Mouse (Mus musculus): ENCODE measurements around the gene Zfp27.

The Zfp27 gene

DNA sequence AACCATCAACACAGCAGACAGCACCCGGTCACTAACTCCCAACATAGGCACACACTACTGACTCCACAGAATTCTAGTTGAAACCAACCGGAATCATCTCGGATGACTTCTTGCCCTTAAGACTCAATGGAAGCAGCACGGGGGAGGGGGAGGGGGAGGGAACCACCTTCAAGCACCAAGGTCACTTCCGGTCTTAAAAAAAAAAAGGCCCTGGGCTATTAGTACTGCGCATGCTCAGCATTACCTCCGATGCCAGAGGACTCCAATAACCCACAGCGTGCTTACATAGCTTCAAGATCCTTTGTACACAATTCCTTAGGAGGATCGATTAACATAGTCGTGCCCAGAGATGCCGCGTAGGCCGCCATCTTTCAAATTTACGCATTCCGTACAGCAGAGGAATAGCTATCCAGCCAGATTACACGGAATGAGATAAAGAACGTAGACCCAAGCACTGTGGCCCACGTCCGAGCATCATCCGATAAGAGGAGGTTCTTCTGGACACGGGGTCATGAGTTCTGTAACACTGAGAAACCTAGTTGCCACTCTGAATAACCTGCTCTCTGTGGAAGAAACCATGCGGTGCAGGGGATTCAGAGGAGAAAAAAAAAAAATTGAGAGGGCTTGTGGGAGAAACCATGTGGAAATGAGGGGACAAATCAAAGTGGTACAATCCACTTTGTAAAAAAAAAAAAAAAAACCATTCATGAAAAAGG, at the start of gene Zfp27:
TSS of gene Zfp27 (minus strand) at position 607 of the 716 bp plus-strand sequence.
- DNase-seq (ENCODE audit: low spot score) = peak; percentile 91

DNA sequence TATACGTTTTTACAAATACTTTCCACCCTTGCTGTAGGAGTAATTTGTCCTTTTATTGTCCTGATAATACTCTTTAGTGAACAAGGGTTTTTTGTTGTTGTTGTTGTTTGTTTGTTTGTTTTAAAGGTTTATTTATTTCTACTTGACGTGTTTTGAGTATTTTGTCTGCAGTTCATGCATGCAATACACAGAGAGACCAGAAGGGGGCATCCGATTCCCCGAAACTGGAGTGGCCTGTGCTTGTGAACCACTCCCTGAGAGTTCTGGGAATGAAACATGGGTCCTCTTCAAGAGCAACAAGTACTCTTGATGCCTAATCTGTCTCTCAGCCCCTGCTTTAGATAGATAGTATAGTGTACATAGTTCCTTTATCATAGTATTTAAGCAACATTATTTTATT, 48.4 kb upstream of the Zfp27 start:
- DNase-seq (ENCODE audit: low spot score) = peak; percentile 66

- peak; percentile 90 for DNase-seq (ENCODE audit: low spot score)
These were observed 47.4 kb upstream of the Zfp27 start, which contains the start of gene Zfp74 for GRCm38 (mm10) chr7:29953513-29954401. Gene Zfp74, minus strand, starts transcription at chr7:29954089.

DNA sequence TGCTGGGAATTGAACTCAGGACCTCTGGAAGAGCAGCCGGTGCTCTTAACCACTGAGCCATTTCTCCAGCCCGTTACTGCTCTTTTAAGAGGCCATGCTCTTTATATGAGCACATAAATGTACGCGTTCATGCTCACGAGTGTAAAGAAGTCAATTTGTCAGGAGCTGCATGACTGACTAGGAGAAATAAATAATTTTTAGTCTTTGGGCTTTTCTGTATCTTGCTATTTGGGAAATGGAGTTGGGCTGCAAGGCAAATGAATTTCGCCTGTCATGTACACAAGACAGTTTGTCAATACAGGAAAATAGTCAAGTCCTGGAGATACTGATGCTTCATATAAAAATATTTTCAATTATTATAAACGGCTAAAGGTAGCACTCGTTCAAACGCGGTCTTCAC, 46.7 kb upstream of the Zfp27 start:
- DNase-seq (ENCODE audit: low spot score) = no peak

GRCm38 (mm10) chr7:29944201-29944600, 37.8 kb upstream of the Zfp27 start:
- no peak for DNase-seq (ENCODE audit: low spot score)

GRCm38 (mm10) chr7:29943720-29944119, 37.3 kb upstream of the Zfp27 start:
- no peak for DNase-seq (ENCODE audit: low spot score)

DNA sequence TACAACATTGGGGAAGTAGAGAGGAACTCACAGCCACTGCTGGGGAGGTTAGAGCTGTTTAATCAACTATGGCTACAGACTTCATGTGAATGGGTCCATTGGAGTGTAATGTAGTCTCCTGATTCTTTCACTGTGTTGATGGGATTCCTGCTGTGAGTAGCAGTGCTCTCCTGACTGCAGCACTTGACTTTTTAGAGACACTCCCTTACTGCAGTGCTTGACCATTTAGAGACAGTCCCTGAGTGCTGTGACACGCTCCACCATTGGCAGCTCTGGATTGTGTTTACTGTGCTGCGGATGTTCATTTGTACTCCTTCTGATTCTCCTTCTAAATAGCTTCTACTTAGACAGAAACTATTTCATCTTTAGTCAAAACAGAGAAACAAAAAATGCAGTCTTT, 36.4 kb upstream of the Zfp27 start:
- no peak for DNase-seq (ENCODE audit: low spot score)

GRCm38 (mm10) chr7:29941027-29941426, 34.7 kb upstream of the Zfp27 start:
- no peak for DNase-seq (ENCODE audit: low spot score)

GRCm38 (mm10) chr7:29938856-29939255, 32.5 kb upstream of the Zfp27 start:
- DNase-seq (ENCODE audit: low spot score) = no peak

DNA sequence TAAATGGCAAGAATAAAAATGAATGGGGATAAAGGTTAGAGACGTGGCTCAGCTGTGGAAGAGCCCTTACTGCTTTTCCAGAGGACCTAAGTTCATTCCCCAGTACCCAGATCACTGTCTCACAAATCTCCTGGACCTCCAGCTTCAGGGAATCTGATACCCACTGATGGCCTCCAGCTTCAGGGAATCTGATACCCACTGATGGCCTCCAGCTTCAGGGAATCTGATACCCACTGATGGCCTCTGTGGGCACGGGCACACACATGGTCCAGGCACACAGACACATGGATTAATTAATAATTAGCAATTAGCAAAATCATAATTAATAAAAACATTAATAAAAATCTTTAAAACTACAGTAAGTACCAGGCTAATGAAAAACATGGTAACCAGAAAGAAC, 16.4 kb upstream of the Zfp27 start:
- no peak for DNase-seq (ENCODE audit: low spot score)

DNA sequence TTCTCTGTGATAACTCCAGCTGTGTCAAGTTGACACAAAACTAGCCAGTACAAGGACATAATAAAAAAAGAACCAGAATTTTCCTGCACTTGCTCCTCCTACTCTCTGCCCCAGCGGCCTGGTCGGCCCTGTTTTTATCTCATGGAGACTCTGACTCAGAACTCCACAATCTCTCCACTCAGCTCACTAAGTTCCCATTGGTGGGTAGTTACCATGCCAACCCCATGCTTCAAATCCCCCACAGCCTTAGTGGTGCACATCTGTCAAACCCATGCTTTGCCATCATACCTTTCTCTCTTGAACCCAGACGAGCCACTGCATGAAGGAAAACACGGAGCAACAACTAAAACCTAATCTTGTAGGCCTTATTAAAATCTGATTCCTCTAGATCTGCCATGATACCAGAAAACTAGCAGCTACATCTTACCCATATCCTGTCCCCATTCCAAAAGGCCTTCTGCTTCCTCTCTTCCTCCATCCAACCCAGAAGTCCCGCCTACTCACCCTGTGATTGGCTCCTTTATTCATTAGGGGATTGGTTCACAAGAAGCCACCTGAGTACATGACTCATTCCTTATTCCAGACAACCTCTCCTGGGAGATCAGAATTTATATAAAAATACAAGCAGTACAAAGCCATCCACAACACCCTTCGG, 15.2 kb upstream of the Zfp27 start:
- no peak for DNase-seq (ENCODE audit: low spot score)

DNA sequence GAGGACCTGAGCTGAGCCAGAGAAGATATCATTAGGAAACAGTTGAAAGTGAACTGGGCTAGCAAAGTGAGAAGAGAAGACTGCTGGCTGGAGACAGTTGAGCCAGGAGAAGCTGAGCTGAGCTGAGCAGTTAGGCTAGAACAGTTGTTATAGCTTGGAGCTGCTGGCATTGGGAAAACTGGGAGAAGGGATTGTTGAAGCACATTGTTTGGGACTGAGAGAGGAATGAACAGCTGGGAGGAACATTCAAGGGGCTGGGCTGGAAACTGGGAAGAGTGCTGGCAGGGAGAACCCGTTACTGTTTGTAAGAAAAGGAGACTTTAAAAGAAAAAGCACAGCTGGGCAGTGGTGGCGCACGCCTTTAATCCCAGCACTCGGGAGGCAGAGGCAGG, 11.7 kb upstream of the Zfp27 start:
- DNase-seq (ENCODE audit: low spot score) = no peak

DNA sequence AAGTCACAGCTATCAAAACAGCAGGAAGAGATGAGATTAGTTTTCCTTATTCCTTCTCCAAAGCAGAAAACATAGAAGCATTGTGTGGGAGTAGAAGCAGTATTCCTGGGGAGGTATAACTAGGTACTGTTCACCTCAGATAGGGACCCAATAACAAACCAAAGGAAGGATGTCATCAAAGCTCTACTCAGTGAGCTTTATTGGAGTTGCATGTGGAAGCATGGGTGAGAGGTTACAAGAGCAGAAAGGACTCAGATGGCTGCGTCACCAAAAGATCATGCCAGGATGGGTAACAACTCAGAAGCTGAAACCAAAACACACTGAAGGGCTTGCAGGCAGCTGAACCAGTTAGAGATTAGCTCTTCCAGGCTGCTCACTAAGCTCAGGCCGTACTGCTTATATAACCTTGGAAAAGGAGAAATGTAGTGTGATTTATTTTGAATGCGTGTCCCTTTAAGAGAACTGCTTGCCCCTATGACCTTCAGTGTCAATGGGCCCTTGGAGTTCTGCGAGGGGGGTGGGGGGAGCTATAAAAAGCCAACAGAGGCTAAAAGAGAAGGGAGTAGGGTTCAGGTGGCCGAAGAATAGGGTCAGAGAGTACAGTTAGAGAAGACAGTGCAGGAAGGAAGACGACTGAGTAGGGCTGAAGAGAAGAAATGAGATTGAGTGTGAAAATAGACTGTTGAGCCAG, 11.1 kb upstream of the Zfp27 start:
- DNase-seq (ENCODE audit: low spot score) = no peak

- no peak for DNase-seq (ENCODE audit: low spot score)
These were observed 5.8 kb upstream of the Zfp27 start for GRCm38 (mm10) chr7:29912172-29912571.

DNA sequence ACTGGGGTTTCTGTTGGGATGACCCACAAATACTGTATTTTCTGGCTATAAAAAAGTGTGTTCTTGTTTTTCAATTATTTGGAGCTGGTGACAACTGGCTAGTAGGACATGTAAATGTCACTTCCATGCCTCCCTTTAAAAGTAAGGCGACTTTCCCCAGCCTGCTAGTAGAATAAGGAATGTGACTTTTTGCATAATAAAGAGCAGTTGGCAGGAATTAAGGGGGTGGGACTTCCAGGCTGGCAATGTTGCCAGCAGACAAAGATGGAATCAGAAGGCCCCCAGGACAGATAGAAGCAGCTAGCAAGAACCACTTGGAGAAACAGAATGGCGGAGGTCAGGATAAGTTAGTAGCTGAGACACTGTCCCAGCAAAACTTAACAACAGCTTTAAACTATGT, 3.9 kb upstream of the Zfp27 start:
- no peak for DNase-seq (ENCODE audit: low spot score)

DNA sequence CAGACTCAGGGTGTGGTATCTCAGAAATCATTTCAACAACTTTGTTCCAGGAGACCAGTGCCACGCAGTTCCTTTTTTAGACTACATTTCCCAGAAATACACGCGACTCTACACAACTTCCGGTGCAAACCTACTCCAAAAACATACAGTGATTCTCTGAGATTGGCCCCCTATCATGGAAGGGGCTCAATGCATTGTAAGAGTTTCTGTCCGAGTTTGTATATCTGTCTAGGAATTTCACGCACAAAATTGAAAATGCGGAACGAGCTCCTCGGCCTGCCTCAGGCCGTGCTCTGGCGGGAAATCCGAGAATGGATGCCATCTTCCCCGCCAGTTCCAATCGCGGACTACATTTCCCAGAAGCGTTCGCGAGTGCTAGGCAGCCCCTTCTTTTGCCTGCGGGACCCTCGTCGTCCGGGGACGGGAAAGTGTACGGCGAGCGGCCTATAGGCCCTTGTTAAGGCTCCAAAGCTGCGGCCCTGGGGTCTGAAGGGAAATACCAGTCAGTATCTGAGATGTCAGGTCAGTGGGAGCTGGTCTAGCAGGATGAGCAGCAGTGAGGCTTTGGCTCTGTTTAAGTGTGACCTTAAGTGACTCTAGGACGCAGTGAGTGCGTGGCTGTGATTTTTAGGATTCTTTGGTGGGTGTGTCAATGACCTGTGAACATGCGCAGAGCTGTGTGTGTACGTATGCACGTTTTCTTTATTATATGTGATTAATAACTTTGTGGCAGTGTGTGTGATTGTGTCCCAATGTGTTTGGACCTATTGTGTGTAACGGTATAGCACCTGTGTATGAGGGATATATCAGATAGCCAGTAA, 2.0 kb upstream of the Zfp27 start, which contains the start of gene Zfp383:
TSS of gene Zfp383 (plus strand) at position 94 of the 821 bp plus-strand sequence.
- DNase-seq (ENCODE audit: low spot score) = peak; percentile 94

GRCm38 (mm10) chr7:29907206-29907605, 834 bp upstream of the Zfp27 start:
- no peak for DNase-seq (ENCODE audit: low spot score)

DNA sequence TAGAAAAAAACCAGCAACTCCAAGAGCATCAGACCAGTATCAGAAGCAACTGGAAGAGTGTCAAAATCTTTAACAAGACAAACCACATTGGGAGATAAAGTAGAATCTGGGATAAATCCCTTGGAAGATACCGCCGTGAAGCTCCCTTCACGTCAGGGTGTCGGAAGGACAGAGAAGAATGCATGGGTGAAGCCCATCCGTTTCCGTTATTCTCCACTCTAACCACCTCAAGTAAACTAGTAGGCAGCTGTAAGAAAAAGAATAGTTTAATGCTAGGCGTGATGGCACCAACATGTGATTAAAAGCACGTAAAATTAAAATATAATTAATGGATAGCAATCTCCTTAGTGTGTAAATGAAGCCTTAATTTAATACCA, 298 bp upstream of the Zfp27 start:
- DNase-seq (ENCODE audit: low spot score) = peak; percentile 36

GRCm38 (mm10) chr7:29904101-29904500, 2.3 kb downstream of the Zfp27 start:
- DNase-seq (ENCODE audit: low spot score) = no peak

GRCm38 (mm10) chr7:29898351-29898750, 8.0 kb downstream of the Zfp27 start:
- DNase-seq (ENCODE audit: low spot score) = no peak

- no peak for DNase-seq (ENCODE audit: low spot score)
These were observed 13.6 kb downstream of the Zfp27 start for GRCm38 (mm10) chr7:29892756-29893155.
